Mouse (Mus musculus) layer of hippocampus, adult 9-10 months (tissue): ENCODE data around the gene Cox7b.
"Not testable (repeated sequence)": the region's sequence is repeated elsewhere in the genome, so short reads cannot be mapped to it uniquely, and the experiment has no call there.

Experiments
- DNase-seq: peaks from one replicate; pipeline ENCODE4 v3.0.0; 2022; ENCODE audit warnings: low spot score

Gene Cox7b

GRCm38 (mm10) chrX:106015571-106016322, at the start of gene Cox7b:
Gene Cox7b, plus strand, starts transcription at chrX:106015700.
- peak; percentile 71 for DNase-seq

GRCm38 (mm10) chrX:106001605-106002004, 13.9 kb upstream of the Cox7b start:
- DNase-seq, result no peak

- no peak for DNase-seq
Observed at GRCm38 (mm10) chrX:106010762-106011161, 4.7 kb upstream of the Cox7b start.

GRCm38 (mm10) chrX:106011465-106012159, 3.9 kb upstream of the Cox7b start, which contains the start of gene Magt1:
Gene Magt1, minus strand, starts transcription at chrX:106011906.
- DNase-seq, result peak; percentile 31

- no peak for DNase-seq
Observed at GRCm38 (mm10) chrX:106012559-106012958, 2.9 kb upstream of the Cox7b start.

GRCm38 (mm10) chrX:106013217-106013616, 2.3 kb upstream of the Cox7b start:
- DNase-seq, result peak; percentile 39

- not testable (repeated sequence) for DNase-seq
Observed at GRCm38 (mm10) chrX:106014741-106015377, 641 bp upstream of the Cox7b start.

GRCm38 (mm10) chrX:106017102-106017501, 1.6 kb downstream of the Cox7b start:
- DNase-seq, result no peak

GRCm38 (mm10) chrX:106017516-106017915, 2.0 kb downstream of the Cox7b start:
- no peak for DNase-seq

- DNase-seq, result peak; percentile 39
Observed at GRCm38 (mm10) chrX:106026418-106027342, 11.2 kb downstream of the Cox7b start, which contains the start of gene Atp7a. Gene Atp7a, plus strand, starts transcription at chrX:106027276.

GRCm38 (mm10) chrX:106027343-106027674, 11.8 kb downstream of the Cox7b start:
- no peak for DNase-seq

GRCm38 (mm10) chrX:106030176-106030575, 14.7 kb downstream of the Cox7b start:
- no peak for DNase-seq

GRCm38 (mm10) chrX:106031124-106031523, 15.6 kb downstream of the Cox7b start:
- DNase-seq, result no peak

- DNase-seq, result no peak
Observed at GRCm38 (mm10) chrX:106035727-106036126, 20.2 kb downstream of the Cox7b start.

GRCm38 (mm10) chrX:106037185-106037752, 21.8 kb downstream of the Cox7b start:
- no peak for DNase-seq

- DNase-seq, result peak; percentile 25
Observed at GRCm38 (mm10) chrX:106043863-106044617, 28.5 kb downstream of the Cox7b start.

- no peak for DNase-seq
Observed at GRCm38 (mm10) chrX:106045455-106045854, 30.0 kb downstream of the Cox7b start.

GRCm38 (mm10) chrX:106045928-106046327, 30.4 kb downstream of the Cox7b start:
- no peak for DNase-seq

GRCm38 (mm10) chrX:106048191-106048590, 32.7 kb downstream of the Cox7b start:
- DNase-seq, result no peak
